Mouse (Mus musculus) hindbrain, embryonic 14.5 days (tissue): ENCODE measurements around the gene Sco1. TPM values are rescaled to one million over a fixed set of nuclear protein-coding genes. Genes with fewer than 3 reads are reported as not detected.

Experiments
- ATAC-seq: fragments of 200-750 bp; cut with Nextera tagmentation; 2 replicates; pipeline ENCODE4 v1.8.0; 2017; ENCODE audit warnings: moderate number of reproducible peaks, mild to moderate bottlenecking, moderate TSS enrichment, moderate library complexity; ENCODE audit not compliant: low FRiP score
- DNase-seq: peaks from one replicate; pipeline ENCODE4 v3.0.0-alpha.2; 2015; ENCODE audit warnings: low spot score
- H3K27ac ChIP-seq: fragments of 300-500 bp; sonication (generic); 2 replicates; pipeline ENCODE4 v1.5.1; 2014; ENCODE audit warnings: mild to moderate bottlenecking, moderate library complexity
- H3K27me3 ChIP-seq: fragments of 300-500 bp; sonication (generic); 2 replicates; pipeline ENCODE4 v1.6.1; 2014; ENCODE audit warnings: mild to moderate bottlenecking, low read length, mixed read lengths; ENCODE audit not compliant: control insufficient read depth, insufficient read depth
- H3K36me3 ChIP-seq: fragments of 300-500 bp; sonication (generic); replicated peaks from 2 replicates; pipeline ENCODE4 v1.6.1; 2014; ENCODE audit not compliant: control insufficient read depth, insufficient read depth
- H3K4me1 ChIP-seq: fragments of 300-500 bp; sonication (generic); replicated peaks from 2 replicates; pipeline ENCODE4 v1.6.1; 2014; ENCODE audit warnings: antibody characterized with exemption, low read length, mixed read lengths; ENCODE audit not compliant: control insufficient read depth, insufficient read depth
- H3K4me2 ChIP-seq: fragments of 300-500 bp; sonication (generic); replicated peaks from 2 replicates; pipeline ENCODE4 v1.6.1; 2014; ENCODE audit warnings: mild to moderate bottlenecking, moderate library complexity
- H3K4me3 ChIP-seq: fragments of 300-500 bp; sonication (generic); replicated peaks from 2 replicates; pipeline ENCODE4 v1.5.1; 2014; ENCODE audit warnings: mild to moderate bottlenecking, low read length
- H3K9ac ChIP-seq: fragments of 300-500 bp; sonication (generic); 2 replicates; pipeline ENCODE4 v1.6.1; 2014
- H3K9me3 ChIP-seq: fragments of 300-500 bp; sonication (generic); 2 replicates; pipeline ENCODE4 v1.6.1; 2016; ENCODE audit warnings: low read length; ENCODE audit not compliant: control insufficient read depth
- WGBS: fragments of 180-500 bp; shearing (Covaris S2); extraction: QIAGEN DNeasy Blood & Tissue Kit; methylation state at CpG from one replicate; pipeline ENCODE4 v1.1.7; 2014; 5-methylcytosine and 5-hydroxymethylcytosine counted together
- microRNA-seq: library from miRNA; unstranded; fragments of <30 nt; microRNA quantifications from one replicate; pipeline ENCODE4, GENCODE M21; 2016
- polyA plus RNA-seq: library from polyadenylated mRNA; unstranded; fragments of >200 nt; fragmentation: Nextera tagmentation; extraction: Ambion mirVana; gene quantifications from 2 replicates; pipeline ENCODE4 v1.2.1, GENCODE M21; 2014

Sco1 gene
- polyA plus RNA-seq, 1 experiment from 2014 or later = 11.7 TPM

DNA sequence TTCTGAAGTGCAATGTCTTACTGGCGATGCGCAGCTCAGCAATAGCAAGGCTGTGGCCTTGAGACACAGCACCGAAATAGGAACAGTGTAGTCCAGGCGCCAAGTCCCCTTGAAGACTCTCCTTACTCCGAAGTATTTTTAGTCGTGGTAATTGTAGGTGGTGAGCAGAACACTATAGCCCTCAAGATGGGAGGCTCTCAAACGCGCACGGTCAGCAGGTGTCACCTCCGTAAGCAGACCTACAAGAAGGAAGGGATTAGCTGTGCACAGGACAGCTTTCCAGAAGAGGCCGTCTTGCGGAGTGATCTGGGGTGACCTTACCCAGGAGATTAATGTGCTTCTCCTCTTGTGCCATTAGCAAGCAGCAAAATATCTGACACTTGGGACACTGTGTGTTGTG is 62.4 kb downstream of the Sco1 start:
- Histone ChIP-seq H3K27ac (no peak overlapping the region), H3K36me3 (no peaks in the 10 kb centered on the region), H3K9me3 (no peaks in the 10 kb centered on the region), H3K4me2 (no peak overlapping the region), H3K27me3 (no peaks in the 10 kb centered on the region), H3K9ac (no peak overlapping the region), H3K4me1 (0 out of 2 replicates have a peak, but pooled peaks cover 3% of the 10 kb centered on the region), H3K4me3 (no peak overlapping the region)
- 91% methylated on average over 12 of the region's 12 CpGs for WGBS
- ATAC-seq (no peak), DNase-seq (no peak)

Small RNAs within 50 kb of the gene (microRNA-seq; reads per million reads assigned to microRNA genes)
- gene Mir6923 = not detected

Other genes starting within 250 kb of the Sco1 start
- 1.2 and 1.6 TPM in 2 replicates for gene Pirt, start 140.7 kb upstream of the Sco1 start, polyA plus RNA-seq
- gene Tmem238l, start 96.0 kb upstream of the Sco1 start, polyA plus RNA-seq = not detected in 2 replicates
- 0.59 and 1.1 TPM in 2 replicates for gene Tmem220, start 27.5 kb upstream of the Sco1 start, polyA plus RNA-seq
- 32.4 and 37.0 TPM in 2 replicates for gene Adprm, start 76 bp upstream of the Sco1 start, polyA plus RNA-seq
- gene Myh3, start 25.6 kb downstream of the Sco1 start, polyA plus RNA-seq = 0.17 and 0.23 TPM in 2 replicates
- gene Myh2, start 118.4 kb downstream of the Sco1 start, polyA plus RNA-seq = 0.30 and 0.43 TPM in 2 replicates
- 0.13 and 0.18 TPM in 2 replicates for gene Myh1, start 147.4 kb downstream of the Sco1 start, polyA plus RNA-seq
- not detected in 2 replicates for gene Myh4, start 185.4 kb downstream of the Sco1 start, polyA plus RNA-seq
- gene Myh8, start 224.5 kb downstream of the Sco1 start, polyA plus RNA-seq = 0.72 and 1.1 TPM in 2 replicates